8 mouse cellular contexts compared by ENCODE assay signal in genomic region chr5:77122254-77123192, GRCm38 (mm10). TPM values are rescaled to one million over a fixed set of nuclear protein-coding genes. Genes with fewer than 3 reads are reported as not detected.
DNase-seq lines count a peak whose midpoint lies in the region; ATAC-seq and TF ChIP-seq lines count a peak whose summit lies in the region.

No protein-coding gene starts in this region.

- DNase-seq in heart, embryonic 10.5 days (ENCODE audit: low spot score), result no peak
- DNase-seq in heart, postnatal 4 days, result no peak
- peak; percentile 39 for DNase-seq in embryonic facial prominence, embryonic 10.5 days (ENCODE audit: low spot score)
- DNase-seq in lung, postnatal 25 days (ENCODE audit: low spot score), result peak; percentile 37
- no peak for DNase-seq in stomach, postnatal 0 days (ENCODE audit: low spot score)
- no peak for DNase-seq in testis, postnatal 10 days (ENCODE audit: low spot score)
- no peak for DNase-seq in adrenal gland, postnatal 4 days (ENCODE audit: low spot score in 2 of 2)

- H3K9me3 ChIP-seq in heart, embryonic 10.5 days, result no peaks in the 10 kb centered on the region
- no peaks in the 10 kb centered on the region for H3K9me3 ChIP-seq in embryonic facial prominence, embryonic 10.5 days
- H3K9me3 ChIP-seq in hindbrain, embryonic 13.5 days, result no peaks in the 10 kb centered on the region
- H3K9me3 ChIP-seq in stomach, postnatal 0 days (ENCODE audit: control insufficient read depth, low read length), result no peaks in the 10 kb centered on the region

- TF ChIP-seq EP300 in stomach, postnatal 0 days (optimal IDR thresholded peaks at IDR 0.05), result no peak

- WGBS in heart, embryonic 10.5 days, result 15% methylated on average over 20 of the region's 20 CpGs
- WGBS in embryonic facial prominence, embryonic 10.5 days, result 6% methylated on average over 20 of the region's 20 CpGs
- 4% methylated on average over 20 of the region's 20 CpGs for WGBS in hindbrain, embryonic 13.5 days
- WGBS in stomach, postnatal 0 days, result 20% methylated on average over 20 of the region's 20 CpGs

- H3K27ac ChIP-seq in heart, embryonic 10.5 days, result peak overlapping the region; percentile 72
- peak overlapping the region; percentile 48; the same call in 1 of the 2 replicates for H3K27ac ChIP-seq in embryonic facial prominence, embryonic 10.5 days (replicated peaks)
- H3K27ac ChIP-seq in hindbrain, embryonic 13.5 days, result peak overlapping the region; percentile 25; the same call in 1 of the 2 replicates
- peak overlapping the region; percentile 74 for H3K27ac ChIP-seq in stomach, postnatal 0 days (replicated peaks)

- H3K4me3 ChIP-seq in heart, embryonic 10.5 days, result no peak overlapping the region
- peak overlapping the region; percentile 23 for H3K4me3 ChIP-seq in embryonic facial prominence, embryonic 10.5 days
- no peak overlapping the region for H3K4me3 ChIP-seq in hindbrain, embryonic 13.5 days
- no peak overlapping the region for H3K4me3 ChIP-seq in stomach, postnatal 0 days (ENCODE audit: low read depth, low read length)

- peak; percentile 89 for ATAC-seq in hindbrain, embryonic 13.5 days (ENCODE audit: low FRiP score)
- ATAC-seq in stomach, postnatal 0 days (ENCODE audit: low FRiP score, low TSS enrichment), result no peak

- peaks cover 6% of the 10 kb centered on the region; the same call in 1 of the 2 replicates for H3K27me3 ChIP-seq in heart, embryonic 10.5 days (ENCODE audit: insufficient read depth, poor library complexity, severe bottlenecking)
- peaks cover 73% of the 10 kb centered on the region for H3K27me3 ChIP-seq in embryonic facial prominence, embryonic 10.5 days (replicated peaks; ENCODE audit: low read depth, poor library complexity, severe bottlenecking)
- H3K27me3 ChIP-seq in hindbrain, embryonic 13.5 days, result 0 out of 2 replicates have a peak, but pooled peaks cover 4% of the 10 kb centered on the region
- H3K27me3 ChIP-seq in stomach, postnatal 0 days (ENCODE audit: control insufficient read depth, insufficient read depth, low read length), result no peaks in the 10 kb centered on the region

- no peaks in the 10 kb centered on the region for H3K36me3 ChIP-seq in heart, embryonic 10.5 days
- H3K36me3 ChIP-seq in embryonic facial prominence, embryonic 10.5 days (replicated peaks), result no peaks in the 10 kb centered on the region
- no peaks in the 10 kb centered on the region for H3K36me3 ChIP-seq in hindbrain, embryonic 13.5 days
- H3K36me3 ChIP-seq in stomach, postnatal 0 days (ENCODE audit: control insufficient read depth, insufficient read depth, low read length), result no peaks in the 10 kb centered on the region

- peak overlapping the region; percentile 16 for H3K4me2 ChIP-seq in hindbrain, embryonic 13.5 days
- H3K4me2 ChIP-seq in stomach, postnatal 0 days (replicated peaks; ENCODE audit: low read depth), result no peak overlapping the region

- peaks cover 55% of the 10 kb centered on the region for H3K4me1 ChIP-seq in heart, embryonic 10.5 days
- peaks cover 23% of the 10 kb centered on the region for H3K4me1 ChIP-seq in embryonic facial prominence, embryonic 10.5 days
- peaks cover 23% of the 10 kb centered on the region for H3K4me1 ChIP-seq in hindbrain, embryonic 13.5 days (replicated peaks)
- no peaks in the 10 kb centered on the region for H3K4me1 ChIP-seq in stomach, postnatal 0 days (replicated peaks; ENCODE audit: control insufficient read depth, insufficient read depth)

- no peak for TF ChIP-seq CTCF in stomach, postnatal 0 days (IDR thresholded peaks at IDR 0.05; ENCODE audit: low read depth)

- no peak overlapping the region for H3K9ac ChIP-seq in hindbrain, embryonic 13.5 days
- H3K9ac ChIP-seq in stomach, postnatal 0 days (ENCODE audit: low read length), result no peak overlapping the region

RNA-seq across cellular contexts. Expression of gene Hopx, which starts 7.6 kb away (rescaled TPM):
- polyA plus RNA-seq in heart, embryonic 10.5 days (2016; fragmentation: Nextera tagmentation; extraction: Ambion mirVana), result 6.7 and 11.5 TPM in 2 replicates
- 100 to 1,000 TPM; 432 to 451 TPM for total RNA-seq in heart, postnatal 4 days (2021)
- 0.40 TPM in 1 of 2 replicates, not detected in the other for polyA plus RNA-seq in embryonic facial prominence, embryonic 10.5 days (2016; fragmentation: Nextera tagmentation; extraction: Ambion mirVana)
- 4.4 and 6.4 TPM in 2 replicates for polyA plus RNA-seq in hindbrain, embryonic 13.5 days (2015; fragmentation: Nextera tagmentation; extraction: Ambion mirVana)
- polyA plus RNA-seq in stomach, postnatal 0 days (2015; fragmentation: Nextera tagmentation; extraction: Ambion mirVana), result 26.6 and 30.2 TPM in 2 replicates
- 1 to 10 TPM; 4.8 to 7.2 TPM for total RNA-seq in adrenal gland, postnatal 4 days (2021)

Comparison
In these comparisons a context has a peak if more than half of its experiments do, and no peak if none do; other contexts are left out.
1. DNase-seq: peak in embryonic facial prominence, embryonic 10.5 days (single experiment) and lung, postnatal 25 days (single experiment); none in heart, embryonic 10.5 days (single experiment), heart, postnatal 4 days (single experiment), stomach, postnatal 0 days (single experiment), testis, postnatal 10 days (single experiment) and adrenal gland, postnatal 4 days (0 of 2).
2. Peak in every context shown above with its lines, with median percentiles within 50 percentile points of each other: H3K27ac ChIP-seq.